Mouse (Mus musculus) monocyte, adult 2 months (primary cell): ENCODE data around the gene Tent5b.

Experiments
- DNase-seq, 2 experiments: peaks; one replicate each; pipeline ENCODE4 v3.0.0; 2022; ENCODE audit warnings: low spot score in 2 of 2, low read depth in 1 of 2

The Tent5b gene

GRCm38 (mm10) chr4:133479458-133480184 lies at the start of gene Tent5b:
Tent5b (plus strand) TSS chr4:133480132.
- peak; percentile 91 for DNase-seq

DNA sequence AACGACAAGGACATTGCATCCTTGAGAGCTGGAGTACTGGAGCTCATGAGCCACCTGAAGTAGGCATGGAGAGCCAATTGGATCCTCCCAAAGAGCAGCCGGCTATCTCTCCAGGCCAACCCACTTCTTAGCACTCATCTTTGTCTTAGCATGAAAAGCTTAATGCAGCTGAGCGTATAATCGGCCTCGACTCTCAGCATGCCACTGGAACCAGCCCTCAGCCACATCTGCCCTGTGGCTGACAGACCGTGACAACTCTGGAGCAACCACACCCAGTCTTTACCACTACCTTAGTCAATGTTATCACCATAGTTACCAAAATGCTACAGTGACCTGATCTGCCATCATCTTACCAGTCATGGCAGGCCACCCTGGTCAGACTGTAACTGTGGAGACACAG lies 48.4 kb upstream of the Tent5b start:
- no peak for DNase-seq

DNA sequence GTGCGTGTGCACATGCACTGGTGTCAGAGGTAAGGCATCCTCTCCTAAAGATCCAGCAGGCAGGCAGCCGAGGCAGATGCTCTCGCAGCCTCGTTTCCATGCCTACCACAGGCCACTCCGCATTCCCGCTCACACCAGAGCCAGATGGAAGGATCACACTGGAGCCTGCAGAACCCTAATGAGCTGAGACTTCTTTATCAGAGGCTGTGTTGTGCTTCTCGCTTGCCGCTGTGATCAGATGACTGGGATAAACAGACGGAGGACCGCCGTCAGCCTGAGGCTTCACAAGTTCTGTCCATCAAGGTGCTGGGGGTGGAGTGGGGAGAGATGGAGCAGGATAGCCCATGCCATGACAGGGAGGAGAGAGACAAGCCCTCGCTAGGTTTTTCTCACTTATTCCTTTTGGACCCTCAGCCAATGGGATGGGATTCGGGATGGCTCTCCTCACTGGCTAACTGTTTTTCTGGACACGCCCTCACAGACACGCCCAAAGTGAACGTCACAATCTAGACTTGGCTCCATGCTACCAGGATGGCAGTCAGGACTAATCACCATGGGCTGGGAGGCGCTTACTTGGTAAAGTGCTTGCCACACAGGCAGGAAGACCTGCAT lies 47.3 kb upstream of the Tent5b start:
- no peak for DNase-seq

GRCm38 (mm10) chr4:133435921-133436320 lies 44.0 kb upstream of the Tent5b start:
- no peak for DNase-seq

DNA sequence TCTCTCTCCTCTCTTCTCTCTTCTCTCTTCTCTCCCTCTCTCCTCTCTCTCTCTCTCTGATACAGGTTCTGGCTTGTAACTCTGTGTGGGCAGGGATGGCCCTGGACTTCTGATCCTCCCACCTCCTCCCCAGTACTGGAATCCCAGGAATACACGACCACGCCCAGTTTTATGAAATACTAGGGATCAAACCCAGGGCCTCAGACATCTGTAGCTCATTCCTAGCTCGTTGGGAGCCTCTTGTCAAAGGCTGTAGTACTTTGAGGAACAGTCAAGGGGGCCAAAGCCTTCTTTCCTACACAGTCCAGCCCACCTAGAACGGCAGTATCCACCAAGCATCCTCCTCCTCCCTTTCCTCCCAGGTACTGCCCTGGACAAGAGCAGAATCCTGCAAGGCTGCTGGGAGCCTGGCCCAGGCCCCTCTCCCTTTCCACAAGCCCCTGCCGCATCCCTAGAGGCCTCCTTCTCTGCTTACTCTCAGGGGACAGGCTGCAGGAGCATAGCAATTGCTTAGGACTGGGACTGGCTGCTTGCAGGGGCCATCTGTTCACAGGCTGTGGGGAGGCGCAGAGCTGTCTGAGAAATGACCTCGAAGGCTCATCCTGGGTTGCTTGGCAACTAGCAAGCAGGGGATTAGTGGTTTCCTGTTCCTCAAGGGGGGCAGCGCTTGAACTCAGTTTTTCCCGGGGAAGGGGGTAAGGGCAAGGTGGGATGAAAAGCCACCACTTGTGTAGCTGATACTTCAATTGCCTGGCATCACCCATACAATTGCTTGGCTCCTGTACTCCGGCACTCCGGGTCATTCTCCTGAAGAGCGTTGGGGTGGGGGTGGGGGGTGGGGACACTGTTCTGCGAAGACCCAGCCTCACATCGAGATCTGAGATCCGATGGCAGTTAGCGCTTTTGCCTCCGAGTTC lies 40.2 kb upstream of the Tent5b start:
- DNase-seq = no peak

GRCm38 (mm10) chr4:133440377-133440795 lies 39.5 kb upstream of the Tent5b start:
- DNase-seq = no peak

DNA sequence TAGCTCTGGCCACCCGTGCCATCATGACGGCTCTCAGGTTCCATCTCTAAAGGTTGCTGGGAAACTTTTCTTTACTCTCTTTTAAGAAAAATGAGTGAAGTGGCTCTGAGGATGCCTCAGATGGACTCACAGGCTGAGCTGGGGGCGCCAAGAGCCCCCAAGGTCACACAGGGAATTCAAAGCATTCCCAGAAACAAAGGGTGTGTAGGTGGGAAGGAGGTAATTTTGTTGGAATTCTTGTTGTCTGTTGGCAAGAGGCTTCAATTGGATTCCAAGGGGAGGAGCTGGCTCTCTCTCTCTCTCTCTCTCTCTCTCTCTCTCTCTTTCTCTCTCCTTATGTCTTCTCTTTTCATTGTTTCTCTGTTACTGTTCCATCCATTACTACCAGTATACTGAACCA lies 37.7 kb upstream of the Tent5b start:
- no peak for DNase-seq

DNA sequence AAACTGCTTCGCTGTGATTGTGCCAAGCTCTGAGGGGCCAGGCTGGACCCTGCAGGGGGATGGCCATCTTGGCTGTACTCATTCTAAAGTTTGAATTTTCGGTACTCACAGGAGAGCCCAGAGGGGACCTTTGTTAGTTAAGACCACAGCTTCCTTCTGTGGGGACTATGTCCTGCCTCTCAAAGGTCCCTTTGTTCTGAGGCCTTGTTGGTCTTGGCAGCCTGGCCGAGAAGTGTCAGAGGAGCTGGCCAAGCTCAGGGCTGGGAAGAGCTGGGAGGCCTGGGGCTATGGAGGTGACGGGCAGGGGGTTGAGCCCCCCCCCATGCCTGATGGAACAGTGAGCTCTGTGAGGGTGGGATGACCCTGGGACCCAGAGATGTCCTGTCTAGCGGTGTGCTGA lies 36.8 kb upstream of the Tent5b start:
- no peak for DNase-seq

DNA sequence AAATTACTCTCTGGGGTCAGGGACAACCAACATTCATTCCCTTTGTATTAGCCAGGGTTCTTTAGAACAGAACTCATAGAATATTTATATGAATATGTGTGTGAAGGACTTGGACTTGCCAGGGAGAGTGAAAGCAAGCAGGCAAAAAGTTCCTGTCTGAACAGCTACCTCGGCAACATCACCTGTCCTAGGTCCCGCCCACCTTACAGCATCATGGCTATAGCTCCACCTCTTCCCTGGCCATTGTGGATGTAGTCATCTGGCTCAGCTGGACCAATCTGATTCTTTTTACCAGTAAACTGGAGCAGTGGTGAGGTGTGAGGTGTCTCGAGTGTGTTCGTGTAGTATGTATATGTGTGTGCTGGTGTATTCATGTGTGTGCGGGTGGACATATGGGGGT lies 34.2 kb upstream of the Tent5b start:
- no peak for DNase-seq

DNA sequence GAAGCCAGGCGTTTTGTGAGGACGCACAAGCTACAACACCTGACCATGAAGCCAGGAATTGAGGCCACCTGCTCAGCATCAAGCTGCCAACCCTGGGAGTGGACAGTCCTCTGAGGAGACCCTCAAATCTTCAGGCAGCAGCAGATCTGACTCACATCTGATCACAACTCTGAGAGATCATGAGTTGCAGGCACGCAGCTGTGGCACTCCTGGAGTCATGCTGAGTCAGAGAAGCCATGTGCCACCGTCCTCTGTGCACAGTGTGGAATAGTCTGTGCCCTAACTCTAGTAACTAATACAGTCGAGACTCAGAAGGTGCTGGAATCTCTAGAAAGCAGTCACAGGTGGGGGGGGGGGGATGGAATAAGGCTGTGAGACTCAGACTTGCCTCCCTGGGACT lies 32.6 kb upstream of the Tent5b start:
- DNase-seq = no peak

DNA sequence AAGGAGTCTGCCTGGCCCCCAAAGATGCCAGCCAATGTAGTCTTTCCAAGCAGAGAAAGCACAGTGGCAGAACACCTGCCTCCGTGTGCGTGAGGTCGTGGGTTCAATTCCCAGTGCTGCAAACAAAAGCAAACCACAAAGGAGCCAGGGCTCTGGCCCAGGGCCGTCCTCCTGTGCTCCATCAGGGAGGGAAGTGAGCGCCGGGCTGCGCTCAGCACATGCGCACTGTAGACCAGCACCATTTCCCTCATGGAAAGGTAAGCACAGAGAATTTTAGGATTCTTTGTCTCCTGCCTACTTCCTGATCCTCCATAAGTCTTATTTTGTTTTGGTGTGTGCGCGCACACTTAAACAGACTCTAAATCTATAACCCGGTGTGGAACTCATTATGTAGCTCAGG lies 32.0 kb upstream of the Tent5b start:
- DNase-seq = no peak

GRCm38 (mm10) chr4:133448708-133449388 lies 31.1 kb upstream of the Tent5b start:
- DNase-seq = no peak

DNA sequence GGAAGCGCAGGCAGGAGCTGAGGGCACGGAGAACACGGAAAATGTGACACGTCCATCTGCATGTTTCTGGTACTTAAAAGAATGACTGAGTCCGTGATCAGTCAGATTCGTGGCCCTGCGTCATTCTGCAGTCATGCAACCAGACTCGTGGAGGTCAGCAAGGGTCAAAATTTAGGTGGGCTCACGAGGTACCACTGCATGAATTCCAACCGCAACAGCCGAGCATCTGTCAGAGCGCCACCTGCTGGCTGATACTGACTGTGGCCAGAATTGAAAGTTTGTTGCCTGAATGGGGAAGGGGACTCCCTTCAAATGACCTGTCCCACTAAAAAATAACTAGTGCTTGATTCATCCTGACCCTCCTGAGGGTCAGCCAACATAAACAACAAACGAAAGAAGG lies 30.2 kb upstream of the Tent5b start:
- DNase-seq = peak in 1 of 2 experiments; percentile 21

- peak; percentile 32 to 75 for DNase-seq
Measured at GRCm38 (mm10) chr4:133451536-133451935, 28.4 kb upstream of the Tent5b start.

- DNase-seq = no peak
Measured at GRCm38 (mm10) chr4:133452433-133452832, 27.5 kb upstream of the Tent5b start.

GRCm38 (mm10) chr4:133458044-133458443 lies 21.9 kb upstream of the Tent5b start:
- peak in 1 of 2 experiments; percentile 23 for DNase-seq

DNA sequence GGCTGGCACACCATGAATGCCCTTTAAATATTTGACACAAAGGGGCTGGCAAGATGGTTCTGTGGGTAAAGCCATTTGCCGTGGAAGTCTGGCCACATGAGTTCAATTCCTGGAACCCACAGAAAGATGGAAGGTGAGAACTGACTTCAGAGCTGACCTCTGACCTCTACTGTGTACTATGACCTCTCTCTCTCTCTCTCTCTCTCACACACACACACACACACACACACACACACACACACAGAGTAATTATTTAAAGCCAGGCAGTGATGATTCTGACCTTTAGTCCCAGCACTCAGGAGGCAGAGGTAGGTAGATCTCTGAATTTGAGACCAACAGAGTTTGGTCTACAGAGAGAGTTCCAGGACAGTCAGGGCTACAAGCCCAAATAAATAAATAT lies 19.9 kb upstream of the Tent5b start:
- no peak for DNase-seq

- no peak for DNase-seq
Measured at GRCm38 (mm10) chr4:133460796-133461325, 19.1 kb upstream of the Tent5b start.

GRCm38 (mm10) chr4:133461362-133461761 lies 18.6 kb upstream of the Tent5b start:
- DNase-seq = no peak

- DNase-seq = no peak
Measured at GRCm38 (mm10) chr4:133463184-133463583, 16.7 kb upstream of the Tent5b start.

DNA sequence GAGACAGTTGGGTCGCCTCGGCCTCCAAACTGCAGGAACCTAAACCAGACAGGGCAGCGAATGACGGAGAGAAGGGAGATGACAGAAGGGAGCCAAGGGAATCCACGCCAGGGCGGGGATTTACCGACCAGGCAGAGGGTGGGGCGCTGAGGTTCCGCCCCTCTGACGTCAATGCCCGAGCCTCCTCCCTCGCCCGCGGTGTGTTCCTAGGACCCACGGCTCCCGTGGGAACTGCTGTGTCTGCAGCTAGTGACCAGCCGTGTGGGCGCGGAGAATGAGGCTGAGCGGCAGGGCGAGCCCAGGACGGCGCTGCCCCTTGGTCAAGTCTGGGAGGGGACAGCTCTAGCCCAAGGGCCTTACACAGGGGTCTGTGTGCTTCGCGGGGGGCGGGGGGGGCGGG lies 11.9 kb upstream of the Tent5b start:
- DNase-seq = peak; percentile 34 to 82
